Mouse (Mus musculus) thymus, postnatal 25 days (tissue): ENCODE results near the gene Olfr1245.
"Not testable (repeated sequence)": the region's sequence is repeated elsewhere in the genome, so short reads cannot be mapped to it uniquely, and the experiment has no call there.

Experiments
- DNase-seq: peaks from one replicate; pipeline ENCODE4 v3.0.0; 2022

Gene Olfr1245

GRCm38 (mm10) chr2:89578347-89578746 lies at the start of gene Olfr1245:
Gene Olfr1245 (minus strand): TSS chr2:89578447.
- DNase-seq = no peak

DNA sequence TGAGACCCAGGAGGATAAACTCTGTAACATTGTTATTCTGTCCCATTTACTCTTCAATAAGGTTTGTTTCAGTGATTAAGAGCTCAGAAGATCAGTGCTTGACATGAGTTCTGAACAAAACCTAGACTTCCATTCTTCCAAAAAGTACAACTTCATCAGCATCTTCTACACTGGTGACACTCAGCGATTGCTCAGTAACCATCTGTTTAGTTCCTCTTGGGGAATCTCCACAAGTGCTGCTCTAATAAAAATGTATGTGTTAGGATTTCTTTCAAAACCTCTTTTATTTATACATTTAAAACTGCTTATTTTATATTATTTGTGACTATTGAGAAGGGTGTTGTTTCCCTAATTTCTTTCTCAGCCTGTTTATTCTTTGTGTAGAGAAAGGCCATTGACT lies 39.9 kb upstream of the Olfr1245 start, which contains the start of gene Olfr1248:
Gene Olfr1248, minus strand, starts transcription at position 101 of the 400 bp plus-strand sequence.
- DNase-seq = not testable (repeated sequence)

GRCm38 (mm10) chr2:89614030-89614429 lies 35.8 kb upstream of the Olfr1245 start, which contains the start of gene Olfr1247:
Gene Olfr1247 (minus strand): TSS chr2:89614130.
- DNase-seq = no peak

DNA sequence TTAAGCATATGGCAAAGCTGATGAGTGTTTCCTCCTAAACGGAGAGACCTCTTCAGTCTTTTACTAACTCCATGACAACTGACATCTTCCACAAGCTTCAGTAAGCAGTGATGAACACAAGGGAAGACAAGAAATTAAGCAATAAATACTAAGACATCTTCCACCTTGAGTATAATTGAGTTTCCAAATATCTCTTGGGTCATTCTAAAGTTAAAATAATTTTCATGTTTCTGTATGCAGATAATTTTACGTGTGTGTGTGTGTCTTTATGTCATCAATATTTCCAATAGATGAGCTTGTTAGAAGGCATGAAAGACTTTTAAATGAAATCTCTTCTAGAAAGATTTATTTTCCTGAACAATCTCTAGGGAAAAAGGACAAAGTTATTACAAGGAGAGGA lies 14.8 kb upstream of the Olfr1245 start, which contains the start of gene Olfr1246:
Gene Olfr1246, minus strand, starts transcription at position 101 of the 400 bp plus-strand sequence.
- no peak for DNase-seq

- not testable (repeated sequence) for DNase-seq
Measured at GRCm38 (mm10) chr2:89562706-89563105, 15.5 kb downstream of the Olfr1245 start.

- DNase-seq = no peak
Measured at GRCm38 (mm10) chr2:89544516-89544915, 33.7 kb downstream of the Olfr1245 start.

- DNase-seq = no peak
Measured at GRCm38 (mm10) chr2:89539923-89540322, 38.3 kb downstream of the Olfr1245 start.

- DNase-seq = no peak
Measured at GRCm38 (mm10) chr2:89531387-89531786, 46.9 kb downstream of the Olfr1245 start, which contains the start of gene Olfr1243. Gene Olfr1243 (minus strand): TSS chr2:89531487.
